Mouse (Mus musculus) C2C12 (cell line): ENCODE data around the gene Jag2.

Experiments
- CEBPB ChIP-seq: IDR thresholded peaks from one replicate; pipeline ENCODE4 v1.6.1; 2011; ENCODE audit warnings: low read depth, mild to moderate bottlenecking, control low read depth, moderate library complexity
- CTCF ChIP-seq: IDR thresholded peaks from one replicate; pipeline ENCODE4 v1.5.1; 2011; ENCODE audit not compliant: control insufficient read depth, insufficient read depth, insufficient read length
- FOSL1 ChIP-seq: IDR thresholded peaks from one replicate; pipeline ENCODE4 v1.8.0; 2011; ENCODE audit warnings: mild to moderate bottlenecking, low read length; ENCODE audit not compliant: poor library complexity, insufficient read depth, severe bottlenecking
- MAX ChIP-seq: IDR thresholded peaks from one replicate; pipeline ENCODE4 v1.6.1; 2011; ENCODE audit warnings: mild to moderate bottlenecking, control low read depth
- MYOD1 ChIP-seq: IDR thresholded peaks from one replicate; pipeline ENCODE4 v1.6.1; 2011; ENCODE audit warnings: low read depth; ENCODE audit not compliant: control insufficient read depth, insufficient read length
- USF1 ChIP-seq: IDR thresholded peaks from one replicate; pipeline ENCODE4 v1.6.1; 2011; ENCODE audit warnings: low read depth, mild to moderate bottlenecking, control low read depth, moderate library complexity

- TF ChIP-seq CTCF (no peak), USF1 (no peak), MAX (peak; percentile 65), MYOD1 (no peak), CEBPB (peak; percentile 34), FOSL1 (no peak)
These were observed 31.9 kb downstream of the Jag2 start for GRCm38 (mm10) chr12:112897522-112898212.
